Mouse (Mus musculus): ENCODE measurements around the gene Acss2.

- TF ChIP-seq CTCF (IDR thresholded peaks at IDR 0.05; ENCODE audit: extremely low read depth, insufficient read length, insufficient replicate concordance, low read depth, low read length) (no peak), POLR2A (IDR thresholded peaks at IDR 0.05; ENCODE audit: low read depth, low read length) (no peak)
These were observed 104.9 kb downstream of the Acss2 start for GRCm38 (mm10) chr2:155622606-155623005.

Data from small intestine, adult 2 months (tissue).